Mouse (Mus musculus) regulatory T cell (primary cell): ENCODE results near the gene Prg2.

Source experiments
- in situ Hi-C: fragments of 300-600 bp; cut with MboI, MseI; formaldehyde crosslinking; loops from one replicate; pipeline ENCODE4 v1.15.1; 2025; ENCODE audit warnings: high pct_unique_total_duplicates

The Prg2 gene

GRCm38 (mm10) chr2:84980188-84980587, at the start of gene Prg2:
TSS of gene Prg2 (plus strand) at chr2:84980461.
- in situ Hi-C loops, result no loop called here

GRCm38 (mm10) chr2:84933992-84934648, 46.1 kb upstream of the Prg2 start:
- in situ Hi-C loops, result no loop called here

GRCm38 (mm10) chr2:84934649-84935007, 45.6 kb upstream of the Prg2 start:
- in situ Hi-C loops, result no loop called here

- in situ Hi-C loops, result no loop called here
Observed at GRCm38 (mm10) chr2:84935065-84935464, 45.2 kb upstream of the Prg2 start.

- in situ Hi-C loops, result no loop called here
Observed at GRCm38 (mm10) chr2:84936474-84937429, 43.5 kb upstream of the Prg2 start, which contains the start of gene Slc43a3. TSS of gene Slc43a3 (plus strand) at chr2:84936579.

GRCm38 (mm10) chr2:84937491-84938150, 42.6 kb upstream of the Prg2 start:
- in situ Hi-C loops, result no loop called here

GRCm38 (mm10) chr2:84938249-84938946, 41.9 kb upstream of the Prg2 start:
- in situ Hi-C loops, result no loop called here

GRCm38 (mm10) chr2:84939306-84939705, 41.0 kb upstream of the Prg2 start:
- in situ Hi-C loops, result no loop called here

- in situ Hi-C loops, result loop anchor here (5.0 kb wide), 1 partner anchor 103 kb away; no protein-coding TSS in a partner anchor
Observed at GRCm38 (mm10) chr2:84939711-84940110, 40.5 kb upstream of the Prg2 start.

- in situ Hi-C loops, result loop anchor here (5.0 kb wide), 1 partner anchor 101 kb away; no protein-coding TSS in a partner anchor
Observed at GRCm38 (mm10) chr2:84941332-84941731, 38.9 kb upstream of the Prg2 start.

GRCm38 (mm10) chr2:84941795-84942194, 38.5 kb upstream of the Prg2 start:
- in situ Hi-C loops, result loop anchor here (5.0 kb wide), 1 partner anchor 101 kb away; no protein-coding TSS in a partner anchor

GRCm38 (mm10) chr2:84947154-84947771, 33.0 kb upstream of the Prg2 start:
- in situ Hi-C loops, result no loop called here

- in situ Hi-C loops, result no loop called here
Observed at GRCm38 (mm10) chr2:84948252-84948651, 32.0 kb upstream of the Prg2 start.

GRCm38 (mm10) chr2:84948721-84949120, 31.5 kb upstream of the Prg2 start:
- in situ Hi-C loops, result no loop called here

- in situ Hi-C loops, result loop anchor here (10.0 kb wide), 1 partner anchor 1296 kb away; no protein-coding TSS in a partner anchor
Observed at GRCm38 (mm10) chr2:84951027-84951426, 29.2 kb upstream of the Prg2 start.

- in situ Hi-C loops, result loop anchor here (10.0 kb wide), 1 partner anchor 1297 kb away; no protein-coding TSS in a partner anchor
Observed at GRCm38 (mm10) chr2:84952251-84952650, 28.0 kb upstream of the Prg2 start.

- in situ Hi-C loops, result loop anchor here (10.0 kb wide), 1 partner anchor 1298 kb away; no protein-coding TSS in a partner anchor
Observed at GRCm38 (mm10) chr2:84952693-84953092, 27.6 kb upstream of the Prg2 start.

- in situ Hi-C loops, result loop anchor here (5.0 to 10.0 kb wide), 2 partner anchors 83 to 1301 kb away; no protein-coding TSS in a partner anchor
Observed at GRCm38 (mm10) chr2:84955435-84955834, 24.8 kb upstream of the Prg2 start.

- in situ Hi-C loops, result loop anchor here (5.0 to 10.0 kb wide), 2 partner anchors 84 to 1301 kb away; no protein-coding TSS in a partner anchor
Observed at GRCm38 (mm10) chr2:84956274-84956673, 24.0 kb upstream of the Prg2 start.

GRCm38 (mm10) chr2:84958588-84959264, 21.5 kb upstream of the Prg2 start:
- in situ Hi-C loops, result loop anchor here (5.0 to 10.0 kb wide), 2 partner anchors 86 to 1304 kb away; no protein-coding TSS in a partner anchor
